Mouse (Mus musculus): ENCODE measurements around the gene Tpk1.

The Tpk1 gene

GRCm38 (mm10) chr6:43343006-43343405 lies 323.1 kb downstream of the Tpk1 start:
- no peak for DNase-seq

- no peak for DNase-seq
These were observed 323.7 kb downstream of the Tpk1 start for GRCm38 (mm10) chr6:43342386-43342785.

GRCm38 (mm10) chr6:43338804-43339203 lies 327.3 kb downstream of the Tpk1 start:
- no peak for DNase-seq

- DNase-seq: peak; percentile 75 to 78
These were observed 328.6 kb downstream of the Tpk1 start for GRCm38 (mm10) chr6:43337491-43337961.

- DNase-seq: peak in 1 of 2 experiments; percentile 28
These were observed 330.4 kb downstream of the Tpk1 start for GRCm38 (mm10) chr6:43335619-43336234.

GRCm38 (mm10) chr6:43333479-43333878 lies 332.6 kb downstream of the Tpk1 start:
- DNase-seq: peak; percentile 88 to 89

- no peak for DNase-seq
These were observed 353.0 kb downstream of the Tpk1 start for GRCm38 (mm10) chr6:43312961-43313656.

- no peak for DNase-seq
These were observed 353.5 kb downstream of the Tpk1 start for GRCm38 (mm10) chr6:43312546-43312945.

- DNase-seq: no peak
These were observed 356.0 kb downstream of the Tpk1 start for GRCm38 (mm10) chr6:43310071-43310470.

- DNase-seq: no peak
These were observed 356.6 kb downstream of the Tpk1 start, which contains the start of gene Nobox for GRCm38 (mm10) chr6:43309454-43309853. Nobox (minus strand) TSS chr6:43309554.

GRCm38 (mm10) chr6:43297508-43297850 lies 368.6 kb downstream of the Tpk1 start:
- no peak for DNase-seq

- peak; percentile 35 to 50 for DNase-seq
These were observed 369.1 kb downstream of the Tpk1 start for GRCm38 (mm10) chr6:43296798-43297507.

- DNase-seq: peak; percentile 36 to 41
These were observed 370.2 kb downstream of the Tpk1 start for GRCm38 (mm10) chr6:43295908-43296307.

All from cerebellum, adult 18-20 months (tissue).